Mouse (Mus musculus): ENCODE measurements around the gene Gm9376. TPM values are rescaled to one million over a fixed set of nuclear protein-coding genes. Genes with fewer than 3 reads are reported as not detected.

The Gm9376 gene
- total RNA-seq (2021) = not detected
- long read RNA-seq, experiment 1 = 0 reads
- long read RNA-seq, experiment 2 = 0 reads

GRCm38 (mm10) chr14:118266660-118267059, at the start of gene Gm9376:
Gene Gm9376 (plus strand): TSS chr14:118266960.
- intact Hi-C loops (cut with DNase I) = no loop called here
- DNase-seq = no peak

GRCm38 (mm10) chr14:118220885-118221284, 45.9 kb upstream of the Gm9376 start:
- no peak for DNase-seq
- intact Hi-C loops (cut with DNase I) = no loop called here

GRCm38 (mm10) chr14:118225061-118225743, 41.6 kb upstream of the Gm9376 start:
- no peak for DNase-seq
- intact Hi-C loops (cut with DNase I) = no loop called here

- intact Hi-C loops (cut with DNase I) = no loop called here
- no peak for DNase-seq
These were observed 40.8 kb upstream of the Gm9376 start for GRCm38 (mm10) chr14:118225911-118226310.

- intact Hi-C loops (cut with DNase I) = no loop called here
- no peak for DNase-seq
These were observed 40.1 kb upstream of the Gm9376 start for GRCm38 (mm10) chr14:118226471-118227155.

- DNase-seq = no peak
- intact Hi-C loops (cut with DNase I) = no loop called here
These were observed 34.3 kb upstream of the Gm9376 start for GRCm38 (mm10) chr14:118232381-118232970.

GRCm38 (mm10) chr14:118233786-118234540, 32.8 kb upstream of the Gm9376 start:
- intact Hi-C loops (cut with DNase I) = no loop called here
- DNase-seq = no peak

- intact Hi-C loops (cut with DNase I) = no loop called here
- DNase-seq = no peak
These were observed 32.1 kb upstream of the Gm9376 start for GRCm38 (mm10) chr14:118234541-118235210.

GRCm38 (mm10) chr14:118235361-118235972, 31.3 kb upstream of the Gm9376 start:
- intact Hi-C loops (cut with DNase I) = no loop called here
- DNase-seq = peak in 1 of 2 experiments; percentile 27

- intact Hi-C loops (cut with DNase I) = no loop called here
These were observed 30.5 kb upstream of the Gm9376 start for GRCm38 (mm10) chr14:118235973-118236885.

GRCm38 (mm10) chr14:118236886-118237289, 29.9 kb upstream of the Gm9376 start, which contains the start of gene Sox21:
Gene Sox21 (minus strand): TSS chr14:118237030.
- no peak for DNase-seq
- intact Hi-C loops (cut with DNase I) = no loop called here

More at GRCm38 (mm10) chr14:118235973-118236885, 30.5 kb upstream of the Gm9376 start:
- peak in 1 of 2 experiments; percentile 28 for DNase-seq

GRCm38 (mm10) chr14:118237786-118238185, 29.0 kb upstream of the Gm9376 start:
- intact Hi-C loops (cut with DNase I) = no loop called here
- no peak for DNase-seq

GRCm38 (mm10) chr14:118239351-118239750, 27.4 kb upstream of the Gm9376 start:
- intact Hi-C loops (cut with DNase I) = no loop called here

GRCm38 (mm10) chr14:118241416-118241815, 25.3 kb upstream of the Gm9376 start:
- DNase-seq = no peak
- intact Hi-C loops (cut with DNase I) = no loop called here

More at GRCm38 (mm10) chr14:118239351-118239750, 27.4 kb upstream of the Gm9376 start:
- no peak for DNase-seq

GRCm38 (mm10) chr14:118253381-118253780, 13.4 kb upstream of the Gm9376 start:
- intact Hi-C loops (cut with DNase I) = no loop called here
- DNase-seq = no peak

GRCm38 (mm10) chr14:118268849-118269248, 2.1 kb downstream of the Gm9376 start:
- intact Hi-C loops (cut with DNase I) = no loop called here

GRCm38 (mm10) chr14:118272594-118273555, 6.1 kb downstream of the Gm9376 start:
- intact Hi-C loops (cut with DNase I) = no loop called here
- no peak for DNase-seq

More at GRCm38 (mm10) chr14:118268849-118269248, 2.1 kb downstream of the Gm9376 start:
- no peak for DNase-seq
